Mouse (Mus musculus) left cerebral cortex, adult 8-10 months (tissue): ENCODE measurements at regions not wholly inside any gene's neighbourhood (a gene's known extent, or its start where the extent isn't known, plus 50 kb on each side); places are given as distances from the start of the nearest gene placed in this dataset.

Experiments used
- DNase-seq, 2 experiments: peaks; one replicate each; pipeline ENCODE4 v3.0.0; 2022; ENCODE audit warnings: low spot score in 2 of 2

DNA sequence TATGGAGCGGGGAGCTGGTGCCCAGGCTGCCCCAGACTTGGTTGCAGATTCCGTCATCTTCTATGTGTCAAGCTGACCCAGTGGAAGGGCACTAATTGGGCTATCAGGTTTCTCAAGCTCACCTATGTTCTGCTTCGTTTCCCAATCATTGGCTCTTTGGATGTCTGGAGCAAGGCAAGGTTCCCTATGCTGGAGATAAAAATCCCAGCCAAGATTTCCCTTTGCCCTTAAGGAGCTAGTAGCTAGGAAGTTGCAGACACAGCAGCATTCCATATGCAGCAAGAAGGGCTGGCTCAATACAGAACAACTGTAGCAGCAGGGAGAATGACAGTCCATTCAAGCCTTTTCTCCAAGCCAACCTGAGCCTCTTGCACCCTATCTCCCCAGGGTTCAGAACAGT, 159.2 kb upstream of the Zfp706 start:
- no peak for DNase-seq

DNA sequence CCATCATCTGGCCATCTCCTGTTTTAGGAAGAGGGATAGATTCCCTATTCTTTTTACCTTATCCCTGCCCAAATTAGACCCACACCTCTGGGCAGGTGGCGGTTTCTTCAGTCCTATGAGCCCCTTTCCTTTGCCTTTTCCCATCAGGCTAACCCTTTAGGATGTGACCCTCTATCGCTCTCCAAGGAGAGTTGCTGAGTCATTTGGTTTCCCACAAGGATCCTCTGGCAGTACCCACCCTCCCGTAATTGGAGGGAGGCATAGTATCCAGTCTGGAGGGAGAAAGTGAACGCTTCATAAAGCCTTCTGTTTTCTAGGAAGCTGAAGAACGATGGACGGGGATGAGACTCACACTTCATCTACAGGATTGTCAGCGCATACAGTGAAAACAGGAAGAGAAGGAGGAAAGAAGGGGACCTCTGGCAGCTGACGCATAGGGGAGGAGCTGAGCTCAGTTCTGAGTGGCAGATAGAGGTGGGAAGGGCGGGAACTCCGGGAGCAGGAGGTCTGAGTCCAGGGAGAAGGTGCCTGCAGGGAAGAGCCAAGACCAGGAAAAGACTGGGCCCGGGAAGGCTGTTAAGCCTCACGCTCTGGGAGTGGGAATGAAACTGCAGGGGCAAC, 158.4 kb upstream of the Zfp706 start:
- DNase-seq: no peak

DNA sequence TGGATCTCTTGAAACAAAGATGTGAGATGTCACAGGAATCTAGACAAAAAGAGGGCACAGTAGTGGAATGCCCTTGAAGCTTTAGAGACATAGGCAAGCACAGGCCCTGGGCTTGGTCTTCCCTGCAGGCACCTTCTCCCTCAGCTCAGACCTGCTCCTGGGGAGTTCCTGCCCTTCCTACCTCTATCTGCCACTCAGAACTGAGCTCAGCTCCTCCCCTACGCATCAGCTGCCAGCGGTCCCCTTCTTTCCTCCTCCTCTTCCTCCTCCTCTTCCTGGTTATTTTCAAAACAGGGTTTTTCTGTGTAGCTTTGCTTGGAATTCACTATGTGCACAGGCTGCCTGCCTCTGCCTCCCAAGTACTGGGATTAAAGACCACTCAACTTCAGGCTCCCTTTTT, 157.6 kb upstream of the Zfp706 start:
- no peak for DNase-seq

DNA sequence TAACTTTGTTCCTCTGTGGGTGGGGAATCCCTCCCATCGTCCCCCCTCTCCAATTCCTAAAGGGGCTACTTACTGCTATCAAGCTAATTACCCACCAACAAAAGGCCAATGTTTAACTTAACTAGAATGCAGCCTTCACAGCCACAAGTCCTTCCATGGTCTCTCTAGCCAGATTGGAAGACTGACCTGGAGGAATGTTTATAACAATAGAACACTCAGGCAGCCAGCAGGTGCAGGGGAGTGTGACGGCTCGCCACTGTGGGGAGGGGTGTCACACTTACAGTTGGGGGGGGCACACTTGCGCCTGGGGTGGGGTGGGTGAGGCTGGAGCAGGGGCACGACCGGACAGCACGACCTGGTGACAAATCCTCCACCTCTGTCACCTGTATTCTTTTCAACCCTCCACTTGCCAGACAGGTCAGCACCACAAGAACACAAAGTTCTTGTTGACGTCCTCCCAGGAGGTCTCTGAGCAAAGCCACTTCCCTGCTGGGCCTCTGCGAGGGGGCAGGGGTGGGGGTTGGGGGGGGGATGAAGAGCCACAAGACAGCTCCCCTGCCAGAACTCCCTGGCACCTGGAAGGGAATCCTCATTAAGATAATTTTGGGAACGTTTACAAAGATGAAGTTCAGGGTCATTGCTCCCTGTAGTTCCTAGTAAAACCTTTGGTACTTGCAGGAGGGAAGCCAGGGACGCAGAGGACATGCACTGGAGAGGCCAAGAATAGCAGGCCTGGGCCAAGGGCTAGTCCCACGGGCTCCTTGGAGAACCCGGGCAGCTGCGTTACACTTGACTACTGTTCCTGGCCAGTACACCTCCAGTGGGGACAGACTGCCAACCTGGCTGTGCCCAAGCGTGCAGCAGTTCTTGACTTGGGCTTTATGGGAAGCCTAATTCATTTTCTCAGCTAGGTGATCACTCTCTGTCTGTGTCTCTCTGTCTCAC, 156.9 kb upstream of the Zfp706 start:
- no peak for DNase-seq

GRCm38 (mm10) chr15:37159956-37160355, 152.4 kb upstream of the Zfp706 start:
- DNase-seq: no peak

- no peak for DNase-seq
Observed at GRCm38 (mm10) chr15:37159349-37159748, 151.8 kb upstream of the Zfp706 start.

GRCm38 (mm10) chr15:37157386-37157785, 149.8 kb upstream of the Zfp706 start:
- no peak for DNase-seq

GRCm38 (mm10) chr15:37154934-37155333, 147.4 kb upstream of the Zfp706 start:
- DNase-seq: no peak

GRCm38 (mm10) chr15:37153177-37153576, 145.6 kb upstream of the Zfp706 start:
- no peak for DNase-seq

DNA sequence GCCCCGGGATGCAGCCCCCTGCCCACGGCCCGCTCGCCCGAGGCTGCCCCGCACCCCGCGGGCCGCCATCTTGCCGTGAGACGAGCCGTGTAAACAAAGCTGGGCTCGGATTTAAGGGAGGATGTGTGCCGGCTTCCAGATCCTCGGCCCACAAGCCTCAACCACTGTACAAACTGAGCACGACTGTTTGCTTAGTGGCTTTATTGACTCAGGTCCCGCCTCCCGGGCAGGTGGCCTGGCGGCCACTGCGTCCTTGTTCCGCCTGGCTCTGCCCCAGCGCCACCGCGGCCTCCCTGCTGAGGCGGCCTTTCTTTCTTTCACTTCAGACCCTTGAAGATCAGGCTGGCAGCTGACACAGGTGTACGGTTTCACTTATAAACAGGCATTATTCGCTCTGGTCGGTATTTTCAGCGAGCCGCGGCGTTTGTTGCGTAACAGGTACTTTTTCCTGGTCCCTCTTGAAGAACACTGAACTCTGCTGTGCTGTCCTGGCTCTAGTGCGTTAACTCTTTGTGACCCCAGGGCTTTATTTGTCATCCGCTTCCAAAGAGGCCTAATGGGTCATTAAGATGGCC, 128.1 kb upstream of the Zfp706 start:
- DNase-seq: peak in 1 of 2 experiments; percentile 53

- no peak for DNase-seq
Observed at GRCm38 (mm10) chr15:37134913-37135589, 127.5 kb upstream of the Zfp706 start.

- DNase-seq: no peak
Observed at GRCm38 (mm10) chr15:37134386-37134785, 126.8 kb upstream of the Zfp706 start.

GRCm38 (mm10) chr15:37133916-37134315, 126.3 kb upstream of the Zfp706 start:
- DNase-seq: no peak

GRCm38 (mm10) chr15:37127681-37128080, 120.1 kb upstream of the Zfp706 start:
- no peak for DNase-seq

- no peak for DNase-seq
Observed at GRCm38 (mm10) chr15:37127170-37127569, 119.6 kb upstream of the Zfp706 start.

DNA sequence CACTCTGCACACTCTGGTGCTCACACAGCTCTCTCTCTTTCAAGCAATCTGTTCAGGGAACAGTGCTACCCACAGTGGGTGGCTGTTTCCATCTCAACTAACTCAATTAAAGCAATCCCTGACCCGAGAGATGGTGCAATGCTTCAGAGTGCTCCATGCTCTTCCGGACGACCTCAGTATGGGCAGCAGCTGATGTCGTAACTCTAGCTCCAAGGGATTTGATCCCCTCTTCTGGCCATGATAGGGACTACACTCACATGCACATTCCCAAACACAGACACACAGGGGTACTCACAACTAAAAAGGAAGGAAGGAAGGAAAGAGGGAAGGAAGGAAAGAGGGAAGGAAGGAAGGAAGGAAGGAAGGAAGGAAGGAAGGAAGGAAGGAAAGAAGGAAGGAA, 118.2 kb upstream of the Zfp706 start:
- no peak for DNase-seq

DNA sequence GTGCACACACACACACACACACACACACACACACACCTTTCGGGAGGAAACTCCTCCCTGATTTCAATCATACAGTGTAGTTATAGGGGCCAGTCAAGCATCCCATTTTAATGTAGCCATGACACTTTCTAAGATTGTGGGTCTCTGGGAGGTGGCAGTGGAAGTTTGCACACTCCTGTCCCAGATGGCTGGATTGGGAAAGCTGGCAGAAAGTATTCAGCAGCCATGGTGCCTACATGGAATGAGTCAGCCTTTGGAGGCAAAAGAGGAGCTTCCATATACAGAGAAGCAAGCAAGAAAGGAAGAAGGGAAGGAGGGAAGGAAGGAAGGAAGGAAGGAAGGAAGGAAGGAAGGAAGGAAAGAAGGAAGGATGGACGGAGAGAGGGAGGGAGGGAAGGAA, 117.4 kb upstream of the Zfp706 start:
- DNase-seq: no peak

DNA sequence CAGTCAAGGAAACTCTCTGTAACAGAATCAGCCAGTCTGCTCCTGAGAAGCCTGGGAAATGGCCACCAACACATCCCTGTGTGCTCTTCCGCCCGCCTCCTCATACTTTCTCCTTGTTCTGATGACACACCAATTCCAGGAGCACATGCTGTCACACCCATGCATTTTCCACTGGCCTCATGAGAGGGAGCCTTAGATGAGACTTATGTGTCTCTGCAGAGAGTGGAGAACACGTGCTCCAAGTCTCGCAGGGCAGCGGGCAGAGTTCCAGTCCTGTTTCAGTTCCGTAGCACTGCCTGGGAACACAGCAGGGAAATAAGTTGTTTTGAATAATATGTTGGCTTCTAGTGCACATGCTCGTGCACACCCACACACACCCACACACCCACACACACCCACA, 116.7 kb upstream of the Zfp706 start:
- peak in 1 of 2 experiments; percentile 53 for DNase-seq

DNA sequence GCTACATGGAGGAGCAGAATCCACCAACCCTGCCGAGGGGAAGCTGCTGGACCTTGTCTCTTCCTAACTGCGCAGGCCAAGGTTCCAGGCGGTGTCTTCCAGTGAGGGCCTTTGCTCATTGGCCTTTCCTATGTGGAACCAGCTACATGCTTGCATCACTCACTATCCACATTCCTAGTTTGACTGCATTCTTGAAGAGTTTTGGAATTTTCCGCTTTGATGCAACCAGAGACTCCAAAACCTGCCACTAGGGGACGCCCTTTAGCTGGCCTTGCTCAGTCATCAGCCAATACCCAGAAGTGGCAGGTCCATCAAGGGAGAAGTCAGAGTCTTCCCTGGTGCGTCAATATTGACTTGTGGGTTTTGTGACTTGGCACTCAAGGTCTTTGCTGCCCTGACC, 112.8 kb upstream of the Zfp706 start:
- peak; percentile 63 to 78 for DNase-seq

GRCm38 (mm10) chr15:37114119-37114518, 106.5 kb upstream of the Zfp706 start:
- peak in 1 of 2 experiments; percentile 56 for DNase-seq

- no peak for DNase-seq
Observed at GRCm38 (mm10) chr15:37110462-37110861, 102.9 kb upstream of the Zfp706 start.

DNA sequence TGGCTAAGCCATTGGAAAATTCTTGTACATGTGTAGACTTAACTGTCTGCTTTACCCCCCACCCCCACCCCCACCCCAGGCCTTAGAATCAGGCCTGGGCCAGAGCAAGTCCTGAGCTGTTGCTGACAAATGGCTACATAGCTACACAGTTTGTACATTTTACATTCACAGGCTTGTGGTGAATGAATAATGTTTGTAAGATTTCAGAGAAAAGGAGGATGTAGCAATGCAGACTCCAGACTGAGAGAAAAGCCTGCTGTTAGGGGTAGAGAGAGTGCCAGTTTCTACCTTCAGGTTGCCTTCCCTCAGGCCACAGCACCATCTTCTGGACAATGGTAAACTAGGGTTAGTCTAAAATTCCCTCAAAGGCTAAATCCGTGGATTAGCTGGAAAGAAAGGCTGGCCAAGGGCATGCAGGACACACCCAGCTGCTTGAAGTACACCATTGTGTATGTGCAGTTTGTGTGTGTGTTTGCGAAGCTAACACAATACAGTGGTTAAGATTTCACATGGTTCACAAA, 94.5 kb upstream of the Zfp706 start:
- DNase-seq: no peak
